Mouse (Mus musculus): Measurements from ENCODE around the gene Zbtb21.

DNA sequence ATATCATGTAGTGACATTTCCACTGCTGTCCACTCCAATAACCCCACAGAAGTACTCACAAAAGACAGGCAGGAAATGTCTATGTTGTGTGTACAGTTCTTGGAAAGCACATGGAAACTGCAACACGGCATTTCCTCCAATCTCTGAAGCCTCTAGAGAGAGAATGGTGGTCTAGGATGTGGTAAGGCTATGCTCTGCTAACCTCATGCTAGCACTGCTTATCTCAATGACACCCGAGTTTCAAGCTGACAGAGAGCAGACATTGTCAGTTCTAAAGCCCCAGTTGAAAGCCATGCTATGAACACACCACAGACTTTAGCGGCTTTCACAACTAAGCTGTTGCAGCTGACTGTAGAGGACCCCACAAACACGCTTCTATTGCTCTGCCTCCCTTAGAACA lies 13.6 kb downstream of the Zbtb21 start:
- TF ChIP-seq CTCF (IDR thresholded peaks at IDR 0.05; ENCODE audit: insufficient read depth, low read length) (no peak), POLR2A (IDR thresholded peaks at IDR 0.05; ENCODE audit: borderline replicate concordance, extremely low read depth, low read depth, low read length) (no peak)

All from lung, adult 2 months (tissue).